Mouse (Mus musculus) adrenal gland, postnatal 10 days (tissue): ENCODE measurements at regions not wholly inside any gene's neighbourhood (a gene's known extent, or its start where the extent isn't known, plus 50 kb on each side); places are given as distances from the start of the nearest gene placed in this dataset.

ENCODE experiments used
- DNase-seq: peaks from one replicate; pipeline ENCODE4 v3.0.0; 2021; ENCODE audit warnings: mixed read lengths

- DNase-seq = peak; percentile 48
Observed at GRCm38 (mm10) chr13:90371415-90372150, 282.2 kb upstream of the Xrcc4 start.

GRCm38 (mm10) chr13:90370746-90371414 is 281.5 kb upstream of the Xrcc4 start:
- DNase-seq = no peak

GRCm38 (mm10) chr13:90364518-90365027 is 275.2 kb upstream of the Xrcc4 start:
- DNase-seq = no peak

GRCm38 (mm10) chr13:90359861-90360601 is 270.6 kb upstream of the Xrcc4 start:
- DNase-seq = peak; percentile 9

DNA sequence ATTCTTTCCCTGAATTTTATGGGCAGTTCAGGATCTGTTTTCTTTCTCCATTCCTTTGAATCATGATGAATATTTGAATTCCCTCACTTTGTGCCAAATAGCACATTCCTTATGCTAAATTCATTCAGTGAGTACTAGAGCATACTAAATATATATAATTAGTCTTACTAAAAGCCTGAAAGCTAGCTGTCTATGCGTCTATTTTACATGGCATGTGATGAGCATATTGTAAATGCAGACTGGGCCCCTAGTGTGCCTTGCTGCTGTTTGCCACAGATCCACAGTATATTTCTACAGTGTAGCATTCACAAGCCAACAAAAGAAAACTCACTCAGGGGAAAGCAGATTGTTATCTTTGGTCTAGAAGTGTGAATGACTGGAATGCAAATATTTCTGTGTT is 268.7 kb upstream of the Xrcc4 start:
- no peak for DNase-seq

GRCm38 (mm10) chr13:90355602-90356001 is 266.2 kb upstream of the Xrcc4 start:
- DNase-seq = no peak

DNA sequence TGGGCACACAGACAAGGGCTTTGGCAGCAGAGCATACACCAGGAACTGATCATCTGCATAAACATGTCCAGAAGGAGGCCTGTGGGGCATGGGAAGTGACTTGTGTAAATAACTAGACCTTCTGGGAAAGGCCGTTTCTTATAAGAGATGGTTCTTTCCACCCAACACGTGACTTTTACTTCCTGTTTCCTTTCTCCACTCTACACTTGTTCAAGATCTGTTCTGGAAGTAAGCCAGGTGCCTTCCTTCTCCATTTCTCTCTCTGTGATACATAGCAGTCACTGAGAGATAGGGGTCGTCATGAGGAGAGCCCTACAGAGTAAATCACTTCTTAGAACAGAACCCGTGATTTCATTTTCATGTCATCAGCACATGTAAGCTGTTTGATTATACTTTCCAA is 253.4 kb upstream of the Xrcc4 start:
- no peak for DNase-seq

DNA sequence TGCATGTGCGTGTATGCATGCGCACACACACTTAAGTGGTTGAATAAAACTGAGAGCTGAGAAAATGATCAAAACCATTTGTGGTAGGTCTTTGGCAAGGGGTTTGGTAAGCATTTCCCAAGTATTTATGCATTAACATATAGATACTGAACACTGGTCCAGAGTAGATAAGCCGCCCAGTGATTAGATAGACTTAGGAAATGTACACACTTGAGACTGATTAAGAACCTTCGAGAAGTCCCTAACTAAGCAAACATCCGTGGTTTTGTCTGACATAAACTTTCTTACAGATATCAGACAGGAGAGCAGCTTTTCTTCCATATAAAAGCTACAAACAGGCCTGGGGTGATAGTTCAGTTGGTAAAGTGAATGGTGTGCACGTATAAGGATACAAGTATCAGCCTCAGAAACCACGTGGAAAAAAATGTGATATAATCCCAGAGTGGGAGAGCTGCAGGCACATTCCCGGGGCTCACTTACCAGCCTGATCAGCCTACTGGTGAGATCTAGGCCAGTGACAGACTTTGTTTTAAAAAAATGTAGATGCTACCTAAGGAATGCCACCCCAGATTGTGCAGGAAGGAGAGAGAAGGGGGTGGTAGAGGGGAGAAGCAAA is 252.3 kb upstream of the Xrcc4 start:
- no peak for DNase-seq

DNA sequence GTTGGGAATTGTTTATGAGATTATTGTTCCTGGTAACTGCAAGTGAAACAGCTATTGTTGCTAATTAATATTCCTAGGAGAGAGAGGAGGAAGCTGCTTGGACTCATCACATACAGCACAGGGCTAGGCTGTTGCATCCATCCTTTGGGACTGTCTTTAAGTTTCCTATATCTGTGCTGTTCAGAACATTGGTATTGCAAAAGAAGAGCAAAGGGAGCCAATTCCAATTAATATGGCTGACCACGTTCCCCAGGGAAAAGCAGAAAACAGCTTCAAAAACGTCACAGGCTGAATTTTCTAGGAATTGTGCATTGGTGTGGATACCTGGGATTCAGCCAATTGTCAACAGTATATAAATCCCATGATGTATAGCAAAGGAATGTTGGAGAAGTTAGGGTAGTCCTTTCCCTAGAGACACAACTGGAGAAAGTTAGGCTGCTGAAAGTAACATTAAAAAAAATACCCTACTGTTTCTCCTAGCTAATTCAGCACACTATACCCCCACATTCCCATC is 251.3 kb upstream of the Xrcc4 start:
- no peak for DNase-seq

- no peak for DNase-seq
Observed at GRCm38 (mm10) chr13:90337591-90337990, 248.2 kb upstream of the Xrcc4 start.

DNA sequence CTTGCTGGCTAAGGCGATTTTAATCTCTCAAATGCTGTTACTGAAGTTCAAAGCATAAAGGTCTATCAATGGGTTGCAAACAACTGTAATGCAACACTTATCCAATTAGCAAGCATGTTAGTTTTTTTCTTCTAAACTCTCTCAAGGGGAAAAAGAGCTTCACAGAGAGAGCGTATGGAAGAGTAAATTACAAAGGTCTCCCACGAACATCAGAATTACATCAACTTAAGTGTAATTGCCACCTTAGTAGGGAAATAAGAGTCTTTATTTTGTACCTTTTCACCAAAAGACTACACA is 246.3 kb upstream of the Xrcc4 start:
- no peak for DNase-seq

DNA sequence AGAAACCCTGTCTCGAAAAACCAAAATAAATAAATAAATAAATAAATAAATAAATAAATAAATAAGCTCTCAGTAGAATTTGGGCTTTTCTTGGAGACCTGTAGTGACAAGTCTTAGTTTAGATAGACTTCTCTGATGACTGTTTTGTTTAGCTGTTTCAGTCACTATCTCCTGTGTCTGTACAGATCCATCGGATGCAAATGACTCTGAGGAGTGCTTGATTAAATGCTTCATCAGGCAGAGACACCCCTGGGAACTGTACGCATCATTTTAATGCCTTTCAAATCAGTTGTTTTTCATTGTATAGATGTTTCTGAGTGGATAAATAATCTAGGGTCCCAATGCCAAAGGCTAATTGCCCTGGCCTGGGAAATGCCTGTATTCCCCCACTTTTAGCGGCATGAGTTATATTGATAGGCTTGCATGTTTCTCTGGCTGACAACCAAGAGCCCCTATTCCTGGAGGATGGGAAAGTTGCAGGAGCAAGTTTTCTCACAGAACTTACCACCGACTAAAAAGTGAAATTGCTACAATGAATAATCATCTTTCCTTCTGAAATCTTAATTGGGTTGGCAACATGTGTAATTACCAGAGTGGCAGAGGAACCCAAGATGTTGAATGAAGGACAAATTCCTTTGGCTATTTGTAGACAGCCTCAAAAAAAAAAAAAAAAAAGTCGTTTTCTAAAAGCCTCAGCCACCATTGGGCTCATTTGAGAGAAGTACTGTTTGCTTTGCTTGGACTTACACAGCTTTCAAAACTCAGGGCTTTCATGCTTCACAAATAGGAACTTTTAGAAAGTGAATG is 245.7 kb upstream of the Xrcc4 start:
- DNase-seq = no peak

DNA sequence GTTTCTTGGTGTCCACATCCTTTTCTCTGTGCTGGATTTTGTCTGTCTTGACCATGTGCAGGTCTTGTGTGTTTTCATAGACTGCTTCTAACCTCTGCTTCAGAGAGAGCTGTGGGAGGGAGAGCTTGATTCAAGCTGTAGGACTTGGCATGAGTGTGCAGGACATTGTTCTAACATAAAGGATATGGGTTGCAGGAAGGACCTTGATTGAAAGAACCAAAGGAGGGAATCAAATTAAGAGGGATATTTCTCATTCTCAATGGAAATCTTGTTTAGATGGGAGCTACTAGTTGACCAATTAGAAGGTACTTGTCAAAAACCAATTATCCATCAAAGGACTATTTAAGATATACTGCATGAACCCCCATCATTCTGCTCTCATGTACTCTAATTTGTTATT is 244.9 kb upstream of the Xrcc4 start:
- no peak for DNase-seq

DNA sequence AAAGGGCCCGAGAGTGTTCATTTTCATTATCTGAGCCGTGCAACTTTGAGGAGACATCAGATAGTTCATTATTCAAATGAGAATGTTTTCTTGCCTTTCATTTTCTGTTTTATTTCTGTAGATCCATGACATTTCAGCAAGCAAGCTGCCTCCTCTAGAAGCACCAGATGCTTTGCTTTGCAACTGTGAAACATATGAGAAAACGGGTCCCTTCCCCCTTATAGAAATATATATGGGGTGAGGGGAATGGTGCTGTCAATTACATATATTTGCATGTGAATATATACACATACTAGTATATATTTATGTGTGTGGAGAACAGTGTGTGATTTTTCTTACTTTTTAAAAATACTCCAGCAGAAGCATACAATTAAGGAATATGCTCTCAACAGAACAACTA is 235.8 kb upstream of the Xrcc4 start:
- DNase-seq = no peak

DNA sequence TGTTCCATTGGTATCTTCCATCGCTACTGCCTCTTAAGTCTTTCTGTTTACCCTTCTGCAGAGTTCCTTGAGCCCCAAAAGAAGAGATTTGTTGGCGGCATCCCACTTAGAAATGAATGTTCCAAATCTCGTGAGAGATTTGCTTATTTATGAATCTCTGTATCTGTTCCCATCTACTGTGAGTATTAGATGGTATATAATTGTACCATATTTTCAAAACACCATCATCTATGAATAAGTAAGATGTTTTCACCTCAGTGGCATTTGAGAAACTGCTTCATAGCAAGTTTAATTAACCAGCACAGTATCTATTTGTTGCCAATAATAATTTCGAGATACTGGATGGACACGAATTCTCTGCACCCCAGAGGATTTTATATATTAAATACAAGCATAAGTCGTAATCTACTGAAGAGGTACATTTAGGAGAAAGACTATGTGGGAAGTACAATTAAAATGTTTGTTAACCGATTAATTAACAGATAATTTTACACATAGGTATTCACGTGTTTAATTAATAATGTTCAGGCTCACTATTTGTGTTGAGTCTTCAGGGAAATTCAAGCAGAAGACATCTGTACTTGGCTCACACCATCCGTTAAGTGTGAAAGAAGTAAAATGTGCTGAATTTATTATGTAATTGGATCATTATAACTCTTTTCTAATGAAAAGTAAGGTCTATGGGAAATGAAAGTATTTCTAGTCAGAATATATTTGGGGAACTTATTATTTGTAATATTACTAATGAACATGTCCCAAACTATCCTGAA is 224.0 kb upstream of the Xrcc4 start:
- no peak for DNase-seq

DNA sequence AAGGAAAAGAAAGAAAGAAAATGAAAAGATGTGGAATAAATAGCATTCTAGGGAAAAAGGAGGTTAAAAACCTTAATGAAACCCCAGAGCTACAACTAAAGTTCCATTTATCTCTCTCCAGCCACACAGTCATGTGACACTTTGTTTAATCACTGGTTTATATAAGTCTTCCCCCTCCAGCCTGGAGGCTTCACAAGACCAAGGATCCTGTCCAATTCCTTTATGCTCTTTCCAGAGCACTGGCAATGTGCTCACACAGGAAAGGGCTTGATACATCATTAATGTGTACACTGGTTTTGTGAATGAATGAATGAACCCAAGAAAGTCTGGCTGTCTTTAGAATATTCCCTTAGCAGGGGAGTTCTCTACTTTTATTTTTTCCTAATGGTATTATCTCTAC is 221.1 kb upstream of the Xrcc4 start:
- no peak for DNase-seq

GRCm38 (mm10) chr13:90300481-90300880 is 211.1 kb upstream of the Xrcc4 start:
- peak; percentile 13 for DNase-seq

DNA sequence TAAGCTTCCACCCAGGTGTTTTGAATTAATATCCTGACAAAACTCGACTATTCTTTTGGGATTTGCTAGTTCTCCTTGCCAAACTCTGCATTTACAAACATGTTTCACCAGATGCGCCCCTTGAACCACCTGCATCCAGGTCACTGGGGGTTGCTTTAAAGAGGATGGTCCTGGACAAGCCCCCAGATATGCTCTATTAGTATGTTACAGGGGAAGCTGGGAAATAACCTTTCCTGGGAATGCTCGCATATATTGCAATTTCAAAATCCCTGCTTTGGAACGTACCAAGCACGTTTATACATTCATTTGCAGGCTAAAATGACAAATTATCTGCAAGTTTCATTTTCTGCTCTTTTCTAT is 205.2 kb upstream of the Xrcc4 start:
- no peak for DNase-seq

- DNase-seq = no peak
Observed at GRCm38 (mm10) chr13:90293697-90294647, 204.6 kb upstream of the Xrcc4 start.

DNA sequence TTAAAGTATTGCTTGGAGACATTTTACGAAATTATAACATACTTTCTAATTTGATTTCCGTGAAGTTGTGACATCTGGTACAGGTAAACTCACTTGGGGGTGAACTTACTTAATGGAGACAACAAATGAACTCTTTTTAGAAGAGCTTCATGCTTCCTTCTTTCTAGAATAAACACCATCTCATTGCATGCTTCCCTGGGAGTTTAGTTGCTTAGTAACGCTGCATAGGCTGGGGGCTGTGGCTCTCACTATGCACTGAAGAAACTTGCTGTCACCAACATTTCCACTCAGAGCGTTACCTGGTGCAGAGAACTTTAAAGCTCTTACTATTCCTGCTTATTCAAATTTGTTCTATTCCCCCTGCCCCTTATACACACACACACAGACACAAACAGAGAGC is 203.5 kb upstream of the Xrcc4 start:
- DNase-seq = no peak
